Mouse (Mus musculus) thymus, postnatal 4 days (tissue): ENCODE measurements around the gene Aoc1.
"Not testable (repeated sequence)": the region's sequence is repeated elsewhere in the genome, so short reads cannot be mapped to it uniquely, and the experiment has no call there.

ENCODE experiments used
- DNase-seq: peaks from one replicate; pipeline ENCODE4 v3.0.0; 2021

Aoc1 gene

DNA sequence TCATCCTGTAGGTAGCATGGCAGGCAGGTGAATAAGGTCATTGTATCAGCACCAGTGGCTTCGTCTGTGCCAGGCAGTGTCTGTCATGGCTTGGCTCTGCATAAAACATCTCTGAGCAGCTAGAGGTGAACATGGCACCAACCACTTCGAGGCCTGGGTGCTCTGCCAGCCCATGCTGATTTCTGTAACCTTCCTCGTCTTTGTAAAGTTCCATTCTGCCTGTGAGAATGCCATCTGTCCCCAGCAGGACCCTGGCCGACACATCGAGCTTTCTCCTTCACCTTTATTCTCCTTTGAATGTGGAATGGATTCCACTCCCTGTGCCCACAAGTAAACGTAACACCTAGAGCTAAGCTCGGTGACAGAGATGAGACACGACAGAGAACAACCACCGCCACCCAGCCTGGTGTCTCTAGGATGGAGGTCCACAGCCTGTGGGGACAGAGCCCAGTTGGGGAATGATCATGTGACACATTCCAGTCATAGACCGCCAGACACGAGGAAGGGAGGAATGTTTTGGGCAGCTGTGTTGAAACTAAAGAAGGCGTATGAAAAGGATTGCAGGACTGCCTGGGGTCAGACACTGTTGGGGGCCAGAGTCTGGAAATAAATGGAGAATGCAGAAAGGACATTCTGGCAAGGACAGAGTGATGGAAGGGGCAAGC lies 10.9 kb upstream of the Aoc1 start:
- DNase-seq = no peak

GRCm38 (mm10) chr6:48862816-48863215 lies 9.9 kb upstream of the Aoc1 start:
- no peak for DNase-seq

- no peak for DNase-seq
These were observed 9.2 kb upstream of the Aoc1 start for GRCm38 (mm10) chr6:48863488-48863887.

DNA sequence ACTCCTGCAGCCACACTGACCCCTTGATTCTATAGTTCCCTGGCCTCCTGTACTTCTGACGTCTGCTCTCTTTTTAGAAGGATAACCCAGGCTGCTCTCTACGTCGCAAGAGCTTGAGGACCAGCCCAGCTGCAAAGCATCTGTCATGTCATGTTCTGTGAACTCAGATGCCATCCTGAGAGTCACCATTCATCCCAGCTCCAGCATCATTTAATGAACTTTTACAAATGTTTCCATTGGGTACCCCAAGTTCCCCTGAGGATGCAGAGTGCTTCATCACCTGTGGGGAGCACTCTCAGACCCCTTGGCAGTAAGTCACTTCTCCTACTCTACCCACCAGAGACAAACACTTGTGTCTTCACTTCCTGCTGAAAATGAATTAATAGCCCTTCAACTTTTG lies 8.5 kb upstream of the Aoc1 start:
- no peak for DNase-seq

GRCm38 (mm10) chr6:48864723-48865122 lies 8.0 kb upstream of the Aoc1 start:
- no peak for DNase-seq

DNA sequence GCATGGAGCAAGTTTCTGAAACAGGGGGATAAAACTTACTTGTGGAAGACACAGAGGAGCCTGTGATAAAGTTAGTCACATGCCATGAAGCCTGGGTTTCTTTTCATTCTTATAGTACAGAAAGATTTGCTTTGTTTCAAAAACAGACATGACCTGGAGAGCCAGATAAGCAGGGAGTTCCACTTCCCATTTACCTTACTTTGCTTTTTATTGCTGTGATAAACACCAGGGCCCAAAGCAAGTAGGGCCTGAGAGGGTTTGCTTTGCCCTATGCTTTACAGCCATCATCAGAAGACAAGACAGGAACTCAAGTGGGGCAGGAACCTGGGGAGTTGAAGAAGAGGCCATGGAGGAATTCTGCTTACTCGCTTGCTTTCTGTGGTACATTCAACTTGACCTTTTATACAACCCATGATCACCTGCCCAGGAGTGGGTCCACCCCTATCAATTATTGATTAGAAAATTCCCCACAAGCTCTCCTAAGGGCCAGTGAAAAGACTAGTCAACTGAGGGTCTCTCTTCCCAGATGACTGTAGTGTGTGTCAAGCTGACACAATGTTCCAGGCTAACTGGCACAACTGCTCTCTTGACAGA lies 7.4 kb upstream of the Aoc1 start:
- no peak for DNase-seq

DNA sequence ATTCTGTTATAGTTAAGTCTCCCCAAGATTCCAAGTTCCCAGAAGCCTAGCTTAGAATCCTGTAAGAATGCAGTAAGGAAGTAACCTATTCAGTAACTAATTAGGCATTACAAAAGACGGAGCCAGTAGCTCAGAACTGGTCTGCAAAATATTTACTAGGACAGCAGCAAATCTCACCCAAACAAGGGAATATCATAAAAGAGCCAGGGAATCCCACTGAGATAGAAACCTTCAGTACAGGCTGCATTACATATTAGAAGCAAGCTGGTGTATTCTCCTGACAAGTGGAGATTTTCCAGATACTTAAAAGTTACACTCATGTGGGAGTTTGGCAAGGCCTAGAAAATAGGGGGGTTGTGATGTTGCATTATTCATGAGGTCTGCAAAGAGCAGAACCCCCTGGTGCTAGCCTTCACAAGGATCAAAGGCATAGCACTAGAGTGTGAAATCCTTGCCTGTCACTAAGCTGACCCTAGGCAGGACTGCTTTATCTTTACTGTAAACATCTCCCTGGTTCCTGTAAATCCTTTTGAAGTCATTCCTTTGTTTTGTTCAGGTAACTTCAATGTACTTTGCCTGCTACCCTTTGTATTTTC lies 6.2 kb upstream of the Aoc1 start:
- DNase-seq = not testable (repeated sequence)

DNA sequence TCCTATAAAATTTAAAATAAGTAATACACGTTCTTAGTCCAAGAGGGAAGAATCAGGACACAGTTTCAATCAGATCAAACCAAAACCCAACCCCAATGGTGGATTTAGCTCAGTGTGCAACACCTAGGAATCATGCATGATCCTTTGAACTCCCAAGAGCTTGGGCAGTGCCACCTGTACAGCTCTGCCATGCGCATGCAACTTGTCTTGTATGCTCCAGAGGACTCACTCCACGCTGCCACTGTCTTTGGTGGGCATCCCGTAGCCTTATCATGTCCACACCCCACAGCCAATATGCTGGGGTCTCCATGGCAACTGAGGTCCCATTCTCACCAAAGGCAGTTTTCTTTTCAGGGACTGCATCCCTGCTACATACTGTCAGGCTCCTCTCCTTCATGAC lies 5.5 kb upstream of the Aoc1 start:
- DNase-seq = no peak

GRCm38 (mm10) chr6:48869774-48870173 lies 2.9 kb upstream of the Aoc1 start:
- no peak for DNase-seq

- DNase-seq = no peak
These were observed 1.9 kb downstream of the Aoc1 start for GRCm38 (mm10) chr6:48874576-48874975.

GRCm38 (mm10) chr6:48875515-48875914 lies 2.8 kb downstream of the Aoc1 start:
- DNase-seq = no peak

DNA sequence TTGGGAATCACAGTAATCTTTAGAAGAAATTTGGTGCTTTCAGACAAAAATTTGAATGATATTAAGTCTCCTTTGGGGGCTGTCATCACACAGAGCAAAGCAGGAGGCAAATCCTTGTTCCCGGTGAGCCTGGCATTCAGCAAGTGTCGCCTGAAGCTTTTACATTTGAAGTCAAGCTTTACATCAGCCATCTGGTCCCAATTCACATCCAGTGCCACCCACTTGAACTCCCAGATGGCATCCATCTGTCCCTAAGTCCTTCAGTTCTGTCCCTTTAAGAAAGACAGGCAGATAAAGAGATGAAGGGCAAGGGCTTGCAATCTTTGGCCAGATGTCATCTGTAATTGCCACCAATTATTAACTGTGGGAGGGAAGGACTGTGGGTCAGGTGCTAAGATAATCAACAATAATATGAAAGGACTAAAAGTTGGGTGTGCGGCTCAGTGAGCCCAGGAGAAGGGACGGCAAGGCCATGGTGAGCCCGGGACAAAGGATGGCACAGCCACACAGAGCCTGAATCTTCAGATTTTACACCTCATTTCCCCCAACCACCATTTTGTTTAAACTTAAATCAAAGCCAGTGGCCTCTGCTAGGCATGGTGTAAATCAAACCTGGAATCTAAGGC lies 3.9 kb downstream of the Aoc1 start:
- DNase-seq = no peak

- no peak for DNase-seq
These were observed 21.5 kb downstream of the Aoc1 start for GRCm38 (mm10) chr6:48894203-48894602.

DNA sequence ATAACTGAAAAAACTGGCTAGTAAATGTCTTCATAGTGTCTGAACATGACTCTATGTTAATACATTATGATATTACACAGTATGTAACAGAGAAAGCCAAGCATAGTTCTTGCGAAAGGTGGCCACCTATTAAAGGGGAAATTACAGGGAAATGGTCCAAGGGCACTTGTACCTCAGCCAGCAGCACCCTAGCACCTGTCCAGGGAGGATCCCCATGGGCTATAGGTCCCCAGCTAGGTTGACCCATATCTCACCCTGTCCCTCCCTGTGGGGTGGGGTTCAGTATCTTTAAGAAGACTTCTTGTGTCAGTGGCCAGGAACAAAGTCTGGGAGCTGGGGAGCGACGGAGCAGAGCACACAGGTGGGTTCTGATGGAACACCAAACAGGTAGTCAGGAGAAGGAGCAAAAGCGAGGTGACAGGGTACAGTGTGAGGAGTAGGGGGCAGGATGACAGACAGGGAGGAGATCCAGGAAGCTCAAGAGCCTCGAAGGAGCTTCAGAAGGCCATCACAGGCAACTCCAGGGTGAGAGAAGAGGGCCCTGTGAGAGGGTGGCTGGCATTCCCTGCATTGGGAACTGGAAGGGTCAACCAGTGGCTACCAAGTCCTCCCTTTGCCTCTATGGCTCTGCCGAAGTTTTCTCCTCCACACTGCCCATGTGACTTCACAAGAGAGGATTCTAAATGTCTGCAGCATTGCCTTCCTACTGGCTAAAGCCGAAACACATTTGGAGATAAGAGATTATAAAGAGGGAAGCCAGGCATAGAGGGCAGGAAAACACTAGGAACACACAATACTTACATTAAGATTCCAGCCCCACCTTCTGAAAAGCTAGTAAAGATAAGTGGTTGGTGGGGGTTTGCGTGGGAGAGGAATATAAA lies 22.5 kb downstream of the Aoc1 start:
- DNase-seq = no peak

DNA sequence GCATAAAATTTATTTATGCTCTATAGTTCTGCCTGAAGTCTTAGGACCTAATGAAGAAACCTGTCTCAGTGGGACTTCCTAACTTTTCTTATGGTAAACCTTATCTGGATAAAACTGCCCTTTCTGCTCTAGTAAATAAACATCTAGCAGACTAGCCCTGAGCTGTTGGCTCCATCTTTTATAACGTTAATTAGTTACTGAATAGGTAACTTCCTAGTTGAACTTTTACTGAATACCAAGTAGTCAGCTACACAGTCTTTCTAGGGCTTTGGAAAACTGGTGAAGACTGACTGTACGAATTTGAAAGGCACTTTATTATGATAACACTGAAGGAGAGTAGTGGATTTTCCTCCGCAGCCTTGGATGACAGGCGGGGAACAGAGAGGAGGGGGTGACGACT lies 23.2 kb downstream of the Aoc1 start:
- DNase-seq = no peak

DNA sequence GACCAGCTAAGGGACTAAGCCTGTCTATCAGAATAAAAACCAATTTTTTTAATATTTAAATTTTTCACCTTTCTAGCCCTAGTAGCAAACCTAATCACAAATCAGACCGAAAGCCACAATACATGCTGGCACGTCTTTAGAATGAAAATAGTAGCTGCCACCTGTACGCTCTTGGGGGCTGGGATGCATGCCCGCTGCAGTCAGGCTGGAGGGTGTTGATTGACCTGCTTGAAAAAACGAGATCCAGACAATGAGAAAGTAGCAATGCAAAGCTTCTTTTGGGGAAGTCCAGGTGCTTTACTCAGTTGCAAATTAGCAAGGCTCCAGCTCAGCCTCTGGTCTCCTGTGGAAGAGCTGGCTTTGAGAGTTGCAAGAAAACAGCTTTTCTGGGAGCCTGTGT lies 24.3 kb downstream of the Aoc1 start:
- DNase-seq = no peak

DNA sequence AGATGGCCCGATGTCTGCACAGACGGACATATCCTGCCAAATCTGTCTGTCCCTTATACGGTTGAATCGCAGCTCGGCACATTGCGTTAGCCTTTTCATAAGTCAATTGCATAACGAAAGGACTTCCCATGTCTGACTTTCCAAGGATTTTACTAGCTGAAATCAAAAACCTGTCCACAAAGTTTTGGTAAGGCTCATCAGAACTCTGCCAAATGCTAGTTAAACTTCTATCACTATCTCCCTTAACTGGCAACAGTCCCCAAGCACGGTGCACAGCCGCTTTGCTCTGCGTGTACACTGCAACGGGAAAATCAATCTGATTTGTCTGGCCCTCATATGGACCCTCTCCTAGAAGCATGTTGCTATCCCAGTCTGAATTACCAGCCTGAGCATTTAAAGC lies 28.6 kb downstream of the Aoc1 start:
- not testable (repeated sequence) for DNase-seq

- no peak for DNase-seq
These were observed 30.1 kb downstream of the Aoc1 start for GRCm38 (mm10) chr6:48902511-48903406.

DNA sequence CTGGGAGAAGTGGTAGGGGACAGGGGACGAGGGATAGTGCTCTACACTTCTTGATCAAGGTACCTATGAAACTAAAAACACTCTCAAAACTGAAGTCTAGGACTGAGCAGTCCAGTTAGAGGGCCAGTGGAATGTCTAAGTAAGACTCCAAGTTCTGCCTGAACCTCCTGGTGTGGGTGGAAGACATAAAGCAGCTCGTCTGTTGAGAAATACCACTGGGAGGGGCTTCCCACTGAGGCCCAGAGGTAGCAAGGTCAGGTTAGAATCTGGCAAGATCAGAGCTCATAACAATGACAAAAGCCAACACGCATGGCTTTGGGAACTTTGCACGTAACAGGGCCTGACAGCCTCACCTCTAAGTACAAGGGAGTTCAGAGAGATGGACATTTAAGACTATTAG lies 30.7 kb downstream of the Aoc1 start:
- no peak for DNase-seq

DNA sequence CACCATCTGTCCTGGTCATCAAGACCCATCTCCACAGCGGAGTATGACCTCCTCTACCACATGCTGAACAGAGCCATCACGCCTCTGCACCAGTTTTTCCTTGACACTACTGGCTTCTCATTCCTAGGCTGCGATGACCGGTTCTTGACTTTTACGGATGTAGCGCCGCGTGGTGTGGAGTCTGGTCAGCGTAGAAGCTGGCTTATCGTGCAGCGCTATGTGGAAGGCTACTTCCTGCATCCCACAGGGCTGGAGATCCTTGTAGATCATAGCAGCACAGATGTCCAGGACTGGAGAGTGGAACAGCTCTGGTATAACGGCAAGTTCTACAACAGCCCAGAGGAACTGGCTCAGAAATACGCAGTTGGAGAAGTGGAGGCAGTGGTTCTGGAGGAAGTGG lies 32.9 kb downstream of the Aoc1 start:
- no peak for DNase-seq

GRCm38 (mm10) chr6:48906371-48906770 lies 33.7 kb downstream of the Aoc1 start:
- no peak for DNase-seq

GRCm38 (mm10) chr6:48909229-48909628 lies 36.5 kb downstream of the Aoc1 start:
- no peak for DNase-seq
